Mouse (Mus musculus): ENCODE results near the gene Obp2a. TPM values are rescaled to one million over a fixed set of nuclear protein-coding genes. Genes with fewer than 3 reads are reported as not detected.
A peak's percentile ranks its signal among the peaks of the same experiment; 100 is the strongest.

Obp2a gene
- total and polyA plus RNA-seq, 3 experiments = not detected

GRCm38 (mm10) chr2:25682426-25682825, 17.4 kb upstream of the Obp2a start, which contains the start of gene Lcn10:
TSS of gene Lcn10 (plus strand) at chr2:25682726.
- Histone ChIP-seq H3K4me1 (ENCODE audit: control insufficient read depth in 1 of 2, insufficient read depth in 2 of 2) (peaks cover 0 to 27% of the 10 kb centered on the region in 2 experiments; a peak in 2 of 4 replicates), H3K4me2 (ENCODE audit: insufficient read depth, low read depth, poor library complexity, severe bottlenecking) (no peak within 1 kb of the TSS), H3K9me3 (replicated peaks; ENCODE audit: low read length) (peaks cover 2% of the 10 kb centered on the region), H3K36me3 (replicated peaks in 1 of 2; ENCODE audit: control insufficient read depth in 1 of 2, insufficient read depth in 1 of 2, low read length in 1 of 2) (no peaks in the 10 kb centered on the region), H3K79me2 (replicated peaks; ENCODE audit: control insufficient read depth, extremely low read depth, insufficient read depth, poor library complexity, severe bottlenecking) (no peaks in the 10 kb centered on the region), H3K27ac (ENCODE audit: insufficient read depth, low read depth) (no peak within 1 kb of the TSS), H3K4me3 (replicated peaks in 1 of 3; ENCODE audit: low read depth in 2 of 3, low read length in 2 of 3, poor library complexity in 1 of 3) (no peak within 1 kb of the TSS), H3K9ac (ENCODE audit: insufficient read depth, low read depth) (no peak within 1 kb of the TSS), H3K27me3 (replicated peaks) (peaks cover 51% of the 10 kb centered on the region)
- dilution Hi-C loops (cut with MboI; ENCODE audit: extremely low pct_ligation_motif_present, extremely low pct_unique_long_range_greater_than_20kb, low sequenced_read_pairs) (no loop called here), in situ Hi-C loops (cut with MboI; ENCODE audit: low pct_ligation_motif_present, low pct_unique_long_range_greater_than_20kb, low sequenced_read_pairs) (no loop called here)
- TF ChIP-seq CHD2 (IDR thresholded peaks at IDR 0.05; ENCODE audit: low read length) = no peak
- TF ChIP-seq CTCF (conservative IDR thresholded peaks at IDR 0.05 in 1 of 2, IDR thresholded peaks at IDR 0.05 in 1 of 2; ENCODE audit: low read depth in 2 of 2, low read length in 2 of 2) = no peak
- no peak for TF ChIP-seq TBP (conservative IDR thresholded peaks at IDR 0.05; ENCODE audit: low read depth, low read length)
- TF ChIP-seq CHD1 (IDR thresholded peaks at IDR 0.05; ENCODE audit: low read depth, low read length) = no peak
- TF ChIP-seq MEF2A (IDR thresholded peaks at IDR 0.05; ENCODE audit: borderline replicate concordance, low read depth, low read length) = no peak
- no peak for TF ChIP-seq GABPA (IDR thresholded peaks at IDR 0.05; ENCODE audit: insufficient replicate concordance, low read depth, low read length)
- TF ChIP-seq ZNF384 (IDR thresholded peaks at IDR 0.05; ENCODE audit: low read depth, low read length) = no peak
- TF ChIP-seq ETS1 (conservative IDR thresholded peaks at IDR 0.05; ENCODE audit: low read depth, low read length) = no peak
- DNase-seq (ENCODE audit: extremely low read depth) = no peak

DNA sequence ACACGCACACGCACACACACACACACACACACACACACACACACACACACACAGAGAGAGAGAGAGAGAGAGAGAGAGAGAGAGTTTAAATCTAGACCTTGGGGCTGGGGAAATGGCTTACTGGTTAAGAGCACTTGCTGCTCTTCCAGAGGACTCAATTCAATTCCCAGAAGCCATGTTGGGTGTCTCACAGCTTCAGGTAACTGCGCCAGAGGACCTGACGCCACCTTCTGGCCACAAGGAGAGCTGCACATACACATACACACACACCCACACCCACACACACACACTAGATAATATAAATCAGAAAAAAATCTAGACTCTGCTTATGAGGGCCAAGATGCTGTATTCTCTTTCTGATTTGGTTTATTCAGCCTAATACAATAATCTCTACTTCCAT, 12.9 kb upstream of the Obp2a start:
- TF ChIP-seq KAT2A (IDR thresholded peaks at IDR 0.05; ENCODE audit: insufficient replicate concordance, low read length) (no peak), PAX5 (IDR thresholded peaks at IDR 0.05; ENCODE audit: low read length) (no peak), MAX (IDR thresholded peaks at IDR 0.05; ENCODE audit: low read length) (no peak), TCF12 (IDR thresholded peaks at IDR 0.05; ENCODE audit: low read depth, low read length) (no peak), RAD21 (IDR thresholded peaks at IDR 0.05; ENCODE audit: low read depth, low read length) (peak; percentile 4), USF1 (IDR thresholded peaks at IDR 0.05; ENCODE audit: low read depth, low read length) (no peak), SIN3A (IDR thresholded peaks at IDR 0.05; ENCODE audit: low read length) (no peak), MEF2A (IDR thresholded peaks at IDR 0.05; ENCODE audit: borderline replicate concordance, low read depth, low read length) (no peak), HCFC1 (IDR thresholded peaks at IDR 0.05; ENCODE audit: low read depth, low read length) (no peak), CTCF (conservative IDR thresholded peaks at IDR 0.05 in 1 of 2, IDR thresholded peaks at IDR 0.05 in 1 of 2; ENCODE audit: low read depth in 2 of 2, low read length in 2 of 2) (peak in 1 of 2 experiments; percentile 39; a peak in 2 of 4 replicates), GABPA (IDR thresholded peaks at IDR 0.05; ENCODE audit: insufficient replicate concordance, low read depth, low read length) (no peak), RCOR1 (conservative IDR thresholded peaks at IDR 0.05; ENCODE audit: low read depth, low read length) (no peak)
- no peak overlapping the region for H3K27ac ChIP-seq (ENCODE audit: insufficient read depth, low read depth)
- no peaks in the 10 kb centered on the region for H3K79me2 ChIP-seq (replicated peaks; ENCODE audit: control insufficient read depth, extremely low read depth, insufficient read depth, poor library complexity, severe bottlenecking)
- in situ Hi-C loops (cut with MboI; ENCODE audit: low pct_ligation_motif_present, low pct_unique_long_range_greater_than_20kb, low sequenced_read_pairs) (no loop called here), dilution Hi-C loops (cut with MboI; ENCODE audit: extremely low pct_ligation_motif_present, extremely low pct_unique_long_range_greater_than_20kb, low sequenced_read_pairs) (no loop called here)
- H3K27me3 ChIP-seq (replicated peaks) = peaks cover 44% of the 10 kb centered on the region
- H3K4me2 ChIP-seq (ENCODE audit: insufficient read depth, low read depth, poor library complexity, severe bottlenecking) = no peak overlapping the region
- H3K4me1 ChIP-seq (ENCODE audit: control insufficient read depth in 1 of 2, insufficient read depth in 2 of 2) = no peaks in the 10 kb centered on the region
- H3K9me3 ChIP-seq (replicated peaks; ENCODE audit: low read length) = peaks cover 2% of the 10 kb centered on the region
- no peak overlapping the region for H3K4me3 ChIP-seq (replicated peaks in 1 of 3; ENCODE audit: low read depth in 2 of 3, low read length in 2 of 3, poor library complexity in 1 of 3)
- DNase-seq (ENCODE audit: extremely low read depth) = no peak
- no peaks in the 10 kb centered on the region for H3K36me3 ChIP-seq (replicated peaks in 1 of 2; ENCODE audit: control insufficient read depth in 1 of 2, insufficient read depth in 1 of 2, low read length in 1 of 2)
- no peak overlapping the region for H3K9ac ChIP-seq (ENCODE audit: insufficient read depth, low read depth)

Measured in CH12.LX (cell line).